Mouse (Mus musculus): ENCODE results near the gene Tpbpb. TPM values are rescaled to one million over a fixed set of nuclear protein-coding genes. Genes with fewer than 3 reads are reported as not detected.

Gene Tpbpb
- polyA plus RNA-seq, 1 experiment from 2014 or later: not detected

Other genes with a start within 250 kb of the Tpbpb start
- not detected in 2 replicates for gene BC051665, start 118.5 kb downstream of the Tpbpb start, polyA plus RNA-seq (2014; fragmentation: Nextera tagmentation; extraction: Ambion mirVana)
- gene Ctsll3, start 102.0 kb downstream of the Tpbpb start, polyA plus RNA-seq (2014; fragmentation: Nextera tagmentation; extraction: Ambion mirVana): not detected in 2 replicates
- not detected in 2 replicates for gene 4930486L24Rik, start 40.4 kb downstream of the Tpbpb start, polyA plus RNA-seq (2014; fragmentation: Nextera tagmentation; extraction: Ambion mirVana)
- gene Gm49392, start 8.0 kb downstream of the Tpbpb start, polyA plus RNA-seq (2014; fragmentation: Nextera tagmentation; extraction: Ambion mirVana): 0.20 TPM in 1 of 2 replicates, not detected in the other
- 2.4 and 2.5 TPM in 2 replicates for gene Ctla2b, start 7.4 kb downstream of the Tpbpb start, polyA plus RNA-seq (2014; fragmentation: Nextera tagmentation; extraction: Ambion mirVana)
- not detected in 2 replicates for gene Gm49393, start 30.7 kb upstream of the Tpbpb start, polyA plus RNA-seq (2014; fragmentation: Nextera tagmentation; extraction: Ambion mirVana)
- gene Gm49391, start 31.7 kb upstream of the Tpbpb start, polyA plus RNA-seq (2014; fragmentation: Nextera tagmentation; extraction: Ambion mirVana): 1.3 and 1.7 TPM in 2 replicates
- gene Ctla2a, start 31.7 kb upstream of the Tpbpb start, polyA plus RNA-seq (2014; fragmentation: Nextera tagmentation; extraction: Ambion mirVana): 10.9 and 11.4 TPM in 2 replicates
- not detected in 2 replicates for gene Tpbpa, start 37.1 kb upstream of the Tpbpb start, polyA plus RNA-seq (2014; fragmentation: Nextera tagmentation; extraction: Ambion mirVana)
- not detected in 2 replicates for gene Ctsj, start 101.1 kb upstream of the Tpbpb start, polyA plus RNA-seq (2014; fragmentation: Nextera tagmentation; extraction: Ambion mirVana)
- not detected in 2 replicates for gene Ctsq, start 135.8 kb upstream of the Tpbpb start, polyA plus RNA-seq (2014; fragmentation: Nextera tagmentation; extraction: Ambion mirVana)